ENCODE assay signal across 19 mouse cellular contexts in genomic region chr17:13680318-13680717, GRCm38 (mm10).
DNase-seq lines count a peak whose midpoint lies in the region; ATAC-seq and TF ChIP-seq lines count a peak whose summit lies in the region.
"Had no signal": no experiment of that assay in that cellular context is flagged by ENCODE, and none has a peak within 500 bp of the region (broad histone marks: within the 10 kb centered on the region; RNA-seq: fewer than 3 reads in every experiment).

No protein-coding gene starts in this region.

- peaks cover 55% of the 10 kb centered on the region for H3K4me1 ChIP-seq in heart, embryonic 12.5 days (replicated peaks)
- peaks cover 46% of the 10 kb centered on the region for H3K4me1 ChIP-seq in neural tube, embryonic 13.5 days (replicated peaks)
- peaks cover 46% of the 10 kb centered on the region for H3K4me1 ChIP-seq in forebrain, embryonic 15.5 days
- H3K4me1 ChIP-seq in stomach, postnatal 0 days (replicated peaks; ENCODE audit: control insufficient read depth, insufficient read depth): peaks cover 6% of the 10 kb centered on the region; the same call in 1 of the 2 replicates
- H3K4me1 ChIP-seq in kidney, embryonic 14.5 days (ENCODE audit: control insufficient read depth, insufficient read depth, low read length): peaks cover 10% of the 10 kb centered on the region; the same call in 1 of the 2 replicates

- TF ChIP-seq EP300 in stomach, postnatal 0 days (optimal IDR thresholded peaks at IDR 0.05): no peak

- H3K9ac ChIP-seq in heart, embryonic 12.5 days: no peak overlapping the region
- H3K9ac ChIP-seq in neural tube, embryonic 13.5 days: no peak overlapping the region
- H3K9ac ChIP-seq in forebrain, embryonic 15.5 days (replicated peaks): no peak overlapping the region
- no peak overlapping the region for H3K9ac ChIP-seq in stomach, postnatal 0 days (ENCODE audit: low read length)
- no peak overlapping the region for H3K9ac ChIP-seq in kidney, embryonic 14.5 days (ENCODE audit: low read depth, low read length)
- H3K9ac ChIP-seq: embryonic facial prominence, embryonic 12.5 days; limb, embryonic 15.5 days; liver, postnatal 0 days had no signal

- WGBS in heart, embryonic 12.5 days: 59% methylated on average over 4 of the region's 4 CpGs
- 62% methylated on average over 4 of the region's 4 CpGs for WGBS in neural tube, embryonic 13.5 days
- WGBS in forebrain, embryonic 15.5 days: 55% methylated on average over 4 of the region's 4 CpGs
- 61% methylated on average over 4 of the region's 4 CpGs for WGBS in stomach, postnatal 0 days
- WGBS in kidney, embryonic 14.5 days: 67% methylated on average over 4 of the region's 4 CpGs

- 0 out of 2 replicates have a peak, but pooled peaks cover 3% of the 10 kb centered on the region for H3K36me3 ChIP-seq in heart, embryonic 12.5 days
- no peaks in the 10 kb centered on the region for H3K36me3 ChIP-seq in neural tube, embryonic 13.5 days
- no peaks in the 10 kb centered on the region for H3K36me3 ChIP-seq in forebrain, embryonic 15.5 days
- H3K36me3 ChIP-seq in stomach, postnatal 0 days (ENCODE audit: control insufficient read depth, insufficient read depth, low read length): no peaks in the 10 kb centered on the region
- H3K36me3 ChIP-seq in kidney, embryonic 14.5 days (ENCODE audit: control insufficient read depth, insufficient read depth, low read length): no peaks in the 10 kb centered on the region
- H3K36me3 ChIP-seq: embryonic facial prominence, embryonic 12.5 days; limb, embryonic 15.5 days had no signal

- H3K9me3 ChIP-seq in heart, embryonic 12.5 days (replicated peaks): no peaks in the 10 kb centered on the region
- no peaks in the 10 kb centered on the region for H3K9me3 ChIP-seq in neural tube, embryonic 13.5 days
- no peaks in the 10 kb centered on the region for H3K9me3 ChIP-seq in forebrain, embryonic 15.5 days
- no peaks in the 10 kb centered on the region for H3K9me3 ChIP-seq in stomach, postnatal 0 days (ENCODE audit: control insufficient read depth, low read length)
- no peaks in the 10 kb centered on the region for H3K9me3 ChIP-seq in kidney, embryonic 14.5 days (ENCODE audit: control insufficient read depth, low read length)
- H3K9me3 ChIP-seq: embryonic facial prominence, embryonic 12.5 days; limb, embryonic 15.5 days had no signal

- ATAC-seq in heart, embryonic 12.5 days (ENCODE audit: insufficient number of reproducible peaks, low FRiP score): no peak
- no peak for ATAC-seq in neural tube, embryonic 13.5 days (ENCODE audit: low read depth)
- ATAC-seq in forebrain, embryonic 15.5 days (replicated peaks): no peak
- no peak for ATAC-seq in stomach, postnatal 0 days (ENCODE audit: low FRiP score, low TSS enrichment)
- ATAC-seq in kidney, embryonic 14.5 days (ENCODE audit: low FRiP score, low TSS enrichment): no peak
- ATAC-seq: intestine, embryonic 16.5 days; liver, postnatal 0 days had no signal

- no peak for TF ChIP-seq CTCF in stomach, postnatal 0 days (IDR thresholded peaks at IDR 0.05; ENCODE audit: low read depth)

- intact Hi-C loops in heart, postnatal 10 days (cut with DNase I): loop anchor here (5.0 kb wide), 3 partner anchors 62 to 208 kb away; no protein-coding TSS in a partner anchor

- no peak overlapping the region for H3K4me2 ChIP-seq in heart, embryonic 12.5 days
- H3K4me2 ChIP-seq in neural tube, embryonic 13.5 days: no peak overlapping the region
- no peak overlapping the region for H3K4me2 ChIP-seq in forebrain, embryonic 15.5 days (replicated peaks)
- no peak overlapping the region for H3K4me2 ChIP-seq in stomach, postnatal 0 days (replicated peaks; ENCODE audit: low read depth)
- no peak overlapping the region for H3K4me2 ChIP-seq in kidney, embryonic 14.5 days (replicated peaks; ENCODE audit: low read depth, low read length)
- H3K4me2 ChIP-seq: embryonic facial prominence, embryonic 12.5 days; limb, embryonic 15.5 days had no signal

- 0 out of 2 replicates have a peak overlapping the region, but pooled peaks have one; percentile 6 for H3K27ac ChIP-seq in heart, embryonic 12.5 days (ENCODE audit: poor library complexity, severe bottlenecking)
- H3K27ac ChIP-seq in neural tube, embryonic 13.5 days (replicated peaks): peak overlapping the region; percentile 73
- peak overlapping the region; percentile 89 for H3K27ac ChIP-seq in forebrain, embryonic 15.5 days (replicated peaks)
- peak overlapping the region; percentile 14; the same call in 1 of the 2 replicates for H3K27ac ChIP-seq in stomach, postnatal 0 days (replicated peaks)
- no peak overlapping the region for H3K27ac ChIP-seq in kidney, embryonic 14.5 days (ENCODE audit: low read depth, low read length)
- H3K27ac ChIP-seq: embryonic facial prominence, embryonic 12.5 days; limb, embryonic 15.5 days had no signal

- no peak for DNase-seq in heart, postnatal 10 days
- DNase-seq in neural tube, embryonic 10.5 days (ENCODE audit: extremely low spot score, low spot score): no peak
- DNase-seq in stomach, postnatal 0 days (ENCODE audit: low spot score): no peak
- DNase-seq in cerebellum, postnatal 36 days: no peak
- DNase-seq: adrenal gland, postnatal 14 days; B cell, adult 2 months; kidney, postnatal 14 days; layer of hippocampus, adult 9-11 months; liver, postnatal 0 days; lung, postnatal 14 days; retina, postnatal 1 day; thymus, postnatal 36 days had no signal

- no peaks in the 10 kb centered on the region for H3K27me3 ChIP-seq in heart, embryonic 12.5 days (replicated peaks)
- H3K27me3 ChIP-seq in neural tube, embryonic 13.5 days: no peaks in the 10 kb centered on the region
- H3K27me3 ChIP-seq in forebrain, embryonic 15.5 days: no peaks in the 10 kb centered on the region
- H3K27me3 ChIP-seq in stomach, postnatal 0 days (ENCODE audit: control insufficient read depth, insufficient read depth, low read length): no peaks in the 10 kb centered on the region
- H3K27me3 ChIP-seq in kidney, embryonic 14.5 days (ENCODE audit: control insufficient read depth, insufficient read depth, low read length): no peaks in the 10 kb centered on the region
- H3K27me3 ChIP-seq: embryonic facial prominence, embryonic 12.5 days; limb, embryonic 15.5 days had no signal

- H3K4me3 ChIP-seq in heart, embryonic 12.5 days: no peak overlapping the region
- no peak overlapping the region for H3K4me3 ChIP-seq in neural tube, embryonic 13.5 days
- no peak overlapping the region for H3K4me3 ChIP-seq in forebrain, embryonic 15.5 days
- no peak overlapping the region for H3K4me3 ChIP-seq in stomach, postnatal 0 days (ENCODE audit: low read depth, low read length)
- H3K4me3 ChIP-seq in kidney, embryonic 14.5 days (ENCODE audit: low read length): no peak overlapping the region
- H3K4me3 ChIP-seq: embryonic facial prominence, embryonic 12.5 days; limb, embryonic 15.5 days had no signal
